Mouse (Mus musculus): ENCODE data around the gene Nfib. TPM values are rescaled to one million over a fixed set of nuclear protein-coding genes. Genes with fewer than 3 reads are reported as not detected.
A peak's percentile ranks its signal among the peaks of the same experiment; 100 is the strongest.

Gene Nfib
- polyA plus RNA-seq, 1 experiment from 2014 or later, result 164 TPM

- peak overlapping the region; percentile 52 for H3K27ac ChIP-seq (ENCODE audit: low read depth, low read length)
- peaks cover 15% of the 10 kb centered on the region for H3K36me3 ChIP-seq (ENCODE audit: control insufficient read depth, insufficient read depth, low read length)
- 1% methylated on average over 4 of the region's 4 CpGs for WGBS
- H3K9me3 ChIP-seq (replicated peaks; ENCODE audit: control insufficient read depth, low read length), result no peaks in the 10 kb centered on the region
- H3K4me2 ChIP-seq (ENCODE audit: low read length), result peak overlapping the region; percentile 32; the same call in 1 of the 2 replicates
- ATAC-seq, result peak; percentile 87
- H3K27me3 ChIP-seq (replicated peaks; ENCODE audit: control insufficient read depth, insufficient read depth, low read length), result no peaks in the 10 kb centered on the region
- peaks cover 24% of the 10 kb centered on the region for H3K4me1 ChIP-seq (ENCODE audit: control insufficient read depth, insufficient read depth, low read length)
- DNase-seq (ENCODE audit: low spot score), result peak; percentile 95
- no peak overlapping the region for H3K4me3 ChIP-seq (ENCODE audit: low read depth, low read length)
- no peak overlapping the region for H3K9ac ChIP-seq (ENCODE audit: low read length)
Measured at GRCm38 (mm10) chr4:82344787-82345186, 360.8 kb downstream of the Nfib start.

DNA sequence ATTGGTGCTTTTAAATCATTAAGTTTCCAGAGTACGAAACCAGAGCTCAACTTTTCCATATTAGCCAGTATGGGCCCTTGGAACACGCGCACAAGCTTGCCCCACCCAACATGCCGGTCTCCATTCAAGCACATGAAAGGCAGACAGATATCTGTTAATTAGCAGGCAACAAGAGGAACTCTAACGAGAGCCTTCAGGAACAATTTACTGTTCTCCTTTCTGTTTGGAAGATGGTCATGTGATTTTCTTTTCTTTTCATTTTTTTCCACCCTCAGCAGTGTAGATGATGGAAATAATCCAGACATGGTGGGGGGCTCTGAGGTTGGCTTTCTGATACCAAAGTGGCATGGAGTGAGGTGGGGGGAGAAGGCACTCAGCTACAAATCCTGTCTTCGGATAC is 361.3 kb downstream of the Nfib start:
- 7% methylated on average over 6 of the region's 6 CpGs for WGBS
- Histone ChIP-seq H3K9me3 (replicated peaks; ENCODE audit: control insufficient read depth, low read length) (no peaks in the 10 kb centered on the region), H3K27me3 (replicated peaks; ENCODE audit: control insufficient read depth, insufficient read depth, low read length) (no peaks in the 10 kb centered on the region), H3K4me2 (ENCODE audit: low read length) (peak overlapping the region; percentile 32; the same call in 1 of the 2 replicates), H3K9ac (ENCODE audit: low read length) (no peak overlapping the region), H3K36me3 (ENCODE audit: control insufficient read depth, insufficient read depth, low read length) (peaks cover 13% of the 10 kb centered on the region), H3K27ac (ENCODE audit: low read depth, low read length) (peak overlapping the region; percentile 52), H3K4me3 (ENCODE audit: low read depth, low read length) (no peak overlapping the region), H3K4me1 (ENCODE audit: control insufficient read depth, insufficient read depth, low read length) (peaks cover 24% of the 10 kb centered on the region)
- ATAC-seq (peak; percentile 53), DNase-seq (ENCODE audit: low spot score) (peak; percentile 72)

DNA sequence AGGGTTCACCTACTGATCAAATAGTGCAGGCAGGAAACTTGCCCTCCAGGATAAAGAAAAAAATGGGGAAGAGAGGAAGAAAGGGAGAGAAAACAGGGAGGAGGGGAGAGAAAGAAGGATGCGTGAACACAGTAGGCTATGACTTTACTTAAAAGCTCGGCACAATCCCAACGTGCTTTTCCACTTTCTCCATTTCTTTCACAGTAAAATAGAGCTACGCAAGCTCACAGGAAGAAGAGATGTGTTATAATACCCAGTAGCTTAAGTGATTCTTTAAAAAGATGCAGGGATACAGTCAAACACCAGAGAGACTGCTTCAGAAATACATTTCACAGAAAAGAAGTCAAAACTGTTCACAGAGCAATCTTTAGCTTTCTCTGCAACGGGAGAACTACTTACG is 366.6 kb downstream of the Nfib start:
- Histone ChIP-seq H3K36me3 (ENCODE audit: control insufficient read depth, insufficient read depth, low read length) (no peaks in the 10 kb centered on the region), H3K4me1 (ENCODE audit: control insufficient read depth, insufficient read depth, low read length) (peaks cover 19% of the 10 kb centered on the region), H3K4me3 (ENCODE audit: low read depth, low read length) (no peak overlapping the region), H3K4me2 (ENCODE audit: low read length) (no peak overlapping the region), H3K9me3 (replicated peaks; ENCODE audit: control insufficient read depth, low read length) (no peaks in the 10 kb centered on the region), H3K9ac (ENCODE audit: low read length) (no peak overlapping the region), H3K27ac (ENCODE audit: low read depth, low read length) (no peak overlapping the region), H3K27me3 (replicated peaks; ENCODE audit: control insufficient read depth, insufficient read depth, low read length) (no peaks in the 10 kb centered on the region)
- no peak for DNase-seq (ENCODE audit: low spot score)
- WGBS, result 77% methylated on average over 6 of the region's 6 CpGs
- ATAC-seq, result no peak

DNA sequence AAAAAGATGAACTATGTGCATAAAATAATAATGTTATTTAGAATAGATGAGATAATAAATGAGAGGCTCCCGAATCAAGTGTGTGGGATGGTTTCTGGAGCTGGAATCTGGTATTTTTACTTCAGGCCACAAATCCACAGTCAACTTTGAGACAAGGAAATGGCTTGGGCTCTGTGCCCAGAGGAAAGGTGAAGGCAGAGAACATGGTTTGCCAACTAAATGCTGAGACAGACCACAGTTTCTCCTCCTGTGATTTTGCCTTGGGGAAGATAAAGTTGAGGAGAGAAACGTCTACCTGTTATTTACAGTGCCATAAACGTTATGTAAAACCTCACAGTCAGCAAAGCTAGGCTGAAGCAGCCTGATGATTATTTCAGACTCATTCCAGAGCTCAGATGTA is 367.1 kb downstream of the Nfib start:
- no peak overlapping the region for H3K4me2 ChIP-seq (ENCODE audit: low read length)
- H3K36me3 ChIP-seq (ENCODE audit: control insufficient read depth, insufficient read depth, low read length), result no peaks in the 10 kb centered on the region
- no peak overlapping the region for H3K27ac ChIP-seq (ENCODE audit: low read depth, low read length)
- DNase-seq (ENCODE audit: low spot score), result no peak
- H3K4me3 ChIP-seq (ENCODE audit: low read depth, low read length), result no peak overlapping the region
- peaks cover 18% of the 10 kb centered on the region for H3K4me1 ChIP-seq (ENCODE audit: control insufficient read depth, insufficient read depth, low read length)
- no peaks in the 10 kb centered on the region for H3K9me3 ChIP-seq (replicated peaks; ENCODE audit: control insufficient read depth, low read length)
- H3K27me3 ChIP-seq (replicated peaks; ENCODE audit: control insufficient read depth, insufficient read depth, low read length), result no peaks in the 10 kb centered on the region
- no peak overlapping the region for H3K9ac ChIP-seq (ENCODE audit: low read length)
- 67% methylated on average over 3 of the region's 3 CpGs for WGBS
- no peak for ATAC-seq

- Histone ChIP-seq H3K4me3 (ENCODE audit: low read depth, low read length) (no peak overlapping the region), H3K4me1 (ENCODE audit: control insufficient read depth, insufficient read depth, low read length) (peaks cover 18% of the 10 kb centered on the region), H3K4me2 (ENCODE audit: low read length) (no peak overlapping the region), H3K27me3 (replicated peaks; ENCODE audit: control insufficient read depth, insufficient read depth, low read length) (no peaks in the 10 kb centered on the region), H3K9me3 (replicated peaks; ENCODE audit: control insufficient read depth, low read length) (no peaks in the 10 kb centered on the region), H3K36me3 (ENCODE audit: control insufficient read depth, insufficient read depth, low read length) (no peaks in the 10 kb centered on the region), H3K27ac (ENCODE audit: low read depth, low read length) (peak overlapping the region; percentile 46), H3K9ac (ENCODE audit: low read length) (no peak overlapping the region)
- DNase-seq (ENCODE audit: low spot score) (peak; percentile 77), ATAC-seq (peak; percentile 78)
- 23% methylated on average over 11 of the region's 11 CpGs for WGBS
Measured at GRCm38 (mm10) chr4:82336951-82337381, 368.6 kb downstream of the Nfib start.

- DNase-seq (ENCODE audit: low spot score), result peak; percentile 62
- Histone ChIP-seq H3K36me3 (ENCODE audit: control insufficient read depth, insufficient read depth, low read length) (0 out of 2 replicates have a peak, but pooled peaks cover 2% of the 10 kb centered on the region), H3K9ac (ENCODE audit: low read length) (no peak overlapping the region), H3K9me3 (replicated peaks; ENCODE audit: control insufficient read depth, low read length) (no peaks in the 10 kb centered on the region), H3K4me1 (ENCODE audit: control insufficient read depth, insufficient read depth, low read length) (peaks cover 11% of the 10 kb centered on the region), H3K4me3 (ENCODE audit: low read depth, low read length) (no peak overlapping the region), H3K4me2 (ENCODE audit: low read length) (no peak overlapping the region), H3K27me3 (replicated peaks; ENCODE audit: control insufficient read depth, insufficient read depth, low read length) (no peaks in the 10 kb centered on the region), H3K27ac (ENCODE audit: low read depth, low read length) (peak overlapping the region; percentile 9; the same call in 1 of the 2 replicates)
- 21% methylated on average over 4 of the region's 4 CpGs for WGBS
- no peak; the same call in 1 of the 2 replicates for ATAC-seq
Measured at GRCm38 (mm10) chr4:82335266-82335865, 370.2 kb downstream of the Nfib start.

- Histone ChIP-seq H3K36me3 (ENCODE audit: control insufficient read depth, insufficient read depth, low read length) (peaks cover 12% of the 10 kb centered on the region; the same call in 1 of the 2 replicates), H3K4me3 (ENCODE audit: low read depth, low read length) (no peak overlapping the region), H3K9me3 (replicated peaks; ENCODE audit: control insufficient read depth, low read length) (no peaks in the 10 kb centered on the region), H3K4me1 (ENCODE audit: control insufficient read depth, insufficient read depth, low read length) (peaks cover 11% of the 10 kb centered on the region), H3K27me3 (replicated peaks; ENCODE audit: control insufficient read depth, insufficient read depth, low read length) (no peaks in the 10 kb centered on the region), H3K4me2 (ENCODE audit: low read length) (no peak overlapping the region), H3K9ac (ENCODE audit: low read length) (no peak overlapping the region), H3K27ac (ENCODE audit: low read depth, low read length) (no peak overlapping the region)
- ATAC-seq, result no peak
- 93% methylated on average over 3 of the region's 3 CpGs for WGBS
- no peak for DNase-seq (ENCODE audit: low spot score)
Measured at GRCm38 (mm10) chr4:82333413-82333812, 372.1 kb downstream of the Nfib start.

DNA sequence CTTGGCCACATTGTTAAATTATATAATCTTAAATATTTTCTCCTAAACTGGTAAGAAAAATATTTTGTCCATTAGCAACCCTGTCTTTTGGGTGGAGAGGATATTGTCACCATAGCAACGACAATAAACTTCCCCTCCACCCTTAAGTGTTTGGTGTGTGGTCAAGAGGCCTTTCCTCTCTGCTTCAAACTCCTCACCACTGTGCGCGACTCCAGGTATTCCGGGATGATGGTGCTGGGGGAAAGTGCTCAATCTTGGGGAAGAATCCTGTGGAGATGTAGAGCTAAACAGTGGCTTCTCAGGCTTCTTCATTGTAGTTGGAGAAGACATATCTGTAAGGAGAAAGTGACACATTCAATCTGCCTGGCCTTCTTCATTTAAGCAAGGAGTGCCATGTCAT is 375.5 kb downstream of the Nfib start:
- no peak overlapping the region for H3K27ac ChIP-seq (ENCODE audit: low read depth, low read length)
- WGBS, result 88% methylated on average over 4 of the region's 4 CpGs

DNA sequence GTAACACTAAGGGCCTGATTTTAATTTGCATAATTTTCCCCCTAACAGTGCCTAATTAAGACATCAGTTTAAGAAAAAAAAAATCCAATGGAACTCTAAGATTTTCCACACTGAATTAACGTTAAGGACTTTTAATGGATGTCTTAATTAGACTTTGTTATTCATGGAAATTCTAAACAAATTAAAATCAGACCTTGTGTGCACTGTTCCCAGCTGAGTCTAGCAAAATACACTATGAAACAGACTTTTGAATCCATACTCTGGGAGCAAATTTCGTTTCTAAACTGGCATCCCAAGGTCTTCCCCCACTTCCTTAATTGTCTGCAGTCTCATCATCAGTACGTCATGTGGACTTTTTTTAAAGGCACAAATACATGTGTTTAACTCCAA is 379.4 kb downstream of the Nfib start:
- peak; percentile 80 for DNase-seq (ENCODE audit: low spot score)
- H3K27ac ChIP-seq (ENCODE audit: low read depth, low read length), result no peak overlapping the region
- WGBS, result 9% methylated on average over 3 of the region's 3 CpGs
- no peaks in the 10 kb centered on the region for H3K9me3 ChIP-seq (replicated peaks; ENCODE audit: control insufficient read depth, low read length)
- no peak overlapping the region for H3K4me2 ChIP-seq (ENCODE audit: low read length)
- H3K4me1 ChIP-seq (ENCODE audit: control insufficient read depth, insufficient read depth, low read length), result peaks cover 16% of the 10 kb centered on the region
- no peak overlapping the region for H3K9ac ChIP-seq (ENCODE audit: low read length)
- H3K36me3 ChIP-seq (ENCODE audit: control insufficient read depth, insufficient read depth, low read length), result peaks cover 59% of the 10 kb centered on the region
- H3K27me3 ChIP-seq (replicated peaks; ENCODE audit: control insufficient read depth, insufficient read depth, low read length), result no peaks in the 10 kb centered on the region
- no peak overlapping the region for H3K4me3 ChIP-seq (ENCODE audit: low read depth, low read length)
- ATAC-seq, result peak; percentile 67

More for the DNA sequence above, 375.5 kb downstream of the Nfib start:
- Histone ChIP-seq H3K4me3 (ENCODE audit: low read depth, low read length) (no peak overlapping the region), H3K4me2 (ENCODE audit: low read length) (no peak overlapping the region), H3K9me3 (replicated peaks; ENCODE audit: control insufficient read depth, low read length) (no peaks in the 10 kb centered on the region), H3K9ac (ENCODE audit: low read length) (no peak overlapping the region), H3K27me3 (replicated peaks; ENCODE audit: control insufficient read depth, insufficient read depth, low read length) (no peaks in the 10 kb centered on the region), H3K36me3 (ENCODE audit: control insufficient read depth, insufficient read depth, low read length) (peaks cover 26% of the 10 kb centered on the region), H3K4me1 (ENCODE audit: control insufficient read depth, insufficient read depth, low read length) (peaks cover 16% of the 10 kb centered on the region)
- no peak for DNase-seq (ENCODE audit: low spot score)
- no peak for ATAC-seq

Measured in forebrain, embryonic 14.5 days (tissue).